ENCODE assay signal across 24 mouse cellular contexts in genomic region chr4:86679686-86680085, GRCm38 (mm10).
"Had no signal": no experiment of that assay in that cellular context is flagged by ENCODE, and none has a peak within 500 bp of the region (broad histone marks: within the 10 kb centered on the region; RNA-seq: fewer than 3 reads in every experiment).

No protein-coding gene starts in this region.

- H3K27ac ChIP-seq: gastrocnemius, adult 2 months; heart, adult 2 months; heart, embryonic 13.5 days; heart, embryonic 15.5 days; hindbrain, embryonic 10.5 days; hindbrain, embryonic 12.5 days; hindbrain, embryonic 14.5 days; intestine, embryonic 15.5 days; layer of hippocampus, adult 2 months; limb, embryonic 10.5 days; limb, embryonic 12.5 days; liver, embryonic 13.5 days; liver, embryonic 15.5 days had no signal

- H3K4me3 ChIP-seq: gastrocnemius, adult 2 months; heart, adult 2 months; heart, embryonic 13.5 days; heart, embryonic 15.5 days; hindbrain, embryonic 10.5 days; hindbrain, embryonic 12.5 days; intestine, embryonic 15.5 days; layer of hippocampus, adult 2 months; limb, embryonic 10.5 days; limb, embryonic 12.5 days; liver, embryonic 13.5 days; liver, embryonic 15.5 days had no signal

- H3K36me3 ChIP-seq: heart, embryonic 13.5 days; heart, embryonic 15.5 days; hindbrain, embryonic 10.5 days; hindbrain, embryonic 12.5 days; intestine, embryonic 15.5 days; limb, embryonic 10.5 days; limb, embryonic 12.5 days; liver, embryonic 13.5 days; liver, embryonic 15.5 days had no signal

- DNase-seq: gastrocnemius, adult 2 months; gastrocnemius, postnatal 10 days; gastrocnemius, postnatal 25 days; heart, adult 2 months; heart, postnatal 14 days; heart, postnatal 36 days; kidney, adult 18-20 months; kidney, adult 8-10 months; kidney, postnatal 10 days; kidney, postnatal 25 days; kidney, postnatal 4 days; layer of hippocampus, postnatal 36 days; liver; liver, embryonic 13.5 days had no signal
